Mouse (Mus musculus) stomach, postnatal 0 days (tissue): ENCODE data around the gene Rtraf. TPM values are rescaled to one million over a fixed set of nuclear protein-coding genes. Genes with fewer than 3 reads are reported as not detected.

Source experiments
- ATAC-seq: fragments of 200-750 bp; cut with Nextera tagmentation; 2 replicates; pipeline ENCODE4 v1.8.0; 2017; ENCODE audit not compliant: low FRiP score, low TSS enrichment
- DNase-seq: peaks from one replicate; pipeline ENCODE4 v3.0.0-alpha.2; 2016; ENCODE audit warnings: low spot score
- H3K27ac ChIP-seq: fragments of 300-500 bp; sonication (generic); replicated peaks from 2 replicates; pipeline ENCODE4 v1.5.1; 2014; ENCODE audit warnings: mild to moderate bottlenecking, control low read depth
- H3K27me3 ChIP-seq: fragments of 300-500 bp; sonication (generic); 2 replicates; pipeline ENCODE4 v1.6.1; 2014; ENCODE audit warnings: low read length; ENCODE audit not compliant: control insufficient read depth, insufficient read depth
- H3K36me3 ChIP-seq: fragments of 300-500 bp; sonication (generic); 2 replicates; pipeline ENCODE4 v1.6.1; 2014; ENCODE audit warnings: low read length, mixed read lengths; ENCODE audit not compliant: control insufficient read depth, insufficient read depth
- H3K4me1 ChIP-seq: fragments of 300-500 bp; sonication (generic); replicated peaks from 2 replicates; pipeline ENCODE4 v1.6.1; 2014; ENCODE audit warnings: antibody characterized with exemption; ENCODE audit not compliant: control insufficient read depth, insufficient read depth
- H3K4me2 ChIP-seq: fragments of 300-500 bp; sonication (generic); replicated peaks from 2 replicates; pipeline ENCODE4 v1.6.1; 2014; ENCODE audit warnings: low read depth, mild to moderate bottlenecking, control low read depth, moderate library complexity
- H3K4me3 ChIP-seq: fragments of 300-500 bp; sonication (generic); 2 replicates; pipeline ENCODE4 v1.5.1; 2014; ENCODE audit warnings: low read depth, low read length, control low read depth
- H3K9ac ChIP-seq: fragments of 300-500 bp; sonication (generic); 2 replicates; pipeline ENCODE4 v1.6.1; 2014; ENCODE audit warnings: mild to moderate bottlenecking, low read length, control low read depth, mixed read lengths
- H3K9me3 ChIP-seq: fragments of 300-500 bp; sonication (generic); 2 replicates; pipeline ENCODE4 v1.6.1; 2016; ENCODE audit warnings: low read length; ENCODE audit not compliant: control insufficient read depth
- CTCF ChIP-seq: IDR thresholded peaks from 2 replicates; pipeline ENCODE4 v1.5.1; 2016; ENCODE audit warnings: antibody characterized with exemption, low read depth, mild to moderate bottlenecking, moderate library complexity
- EP300 ChIP-seq: optimal IDR thresholded peaks from 2 replicates; pipeline ENCODE3; 2016; ENCODE audit warnings: antibody characterized with exemption
- WGBS: fragments of 180-500 bp; shearing (Covaris S2); extraction: QIAGEN DNeasy Blood & Tissue Kit; methylation state at CpG from one replicate; pipeline ENCODE4 v1.1.7; 2014; 5-methylcytosine and 5-hydroxymethylcytosine counted together
- polyA plus RNA-seq: library from polyadenylated mRNA; unstranded; fragments of >200 nt; fragmentation: Nextera tagmentation; extraction: Ambion mirVana; gene quantifications from 2 replicates; pipeline ENCODE4 v1.2.1, GENCODE M21; 2015

Rtraf gene
- polyA plus RNA-seq, 1 experiment from 2014 or later, result 157 TPM

GRCm38 (mm10) chr14:19766380-19766649, 57.3 kb downstream of the Rtraf start:
- Histone ChIP-seq H3K9me3 (no peaks in the 10 kb centered on the region), H3K36me3 (no peaks in the 10 kb centered on the region), H3K27me3 (no peaks in the 10 kb centered on the region), H3K4me3 (no peak overlapping the region), H3K9ac (no peak overlapping the region), H3K4me1 (no peaks in the 10 kb centered on the region), H3K27ac (no peak overlapping the region), H3K4me2 (no peak overlapping the region)
- ATAC-seq (peak; percentile 32; the same call in 1 of the 2 replicates), DNase-seq (no peak)
- WGBS, result 27% methylated on average over 1 of the region's 1 CpGs
- TF ChIP-seq EP300, result no peak
- TF ChIP-seq CTCF, result no peak

- Histone ChIP-seq H3K27ac (no peak overlapping the region), H3K9me3 (no peaks in the 10 kb centered on the region), H3K4me2 (no peak overlapping the region), H3K9ac (no peak overlapping the region), H3K36me3 (no peaks in the 10 kb centered on the region), H3K4me3 (no peak overlapping the region), H3K27me3 (no peaks in the 10 kb centered on the region), H3K4me1 (no peaks in the 10 kb centered on the region)
- no peak; the same call in 1 of the 2 replicates for ATAC-seq
- WGBS, result 59% methylated on average over 9 of the region's 9 CpGs
- no peak for DNase-seq
- TF ChIP-seq CTCF, result no peak
- no peak for TF ChIP-seq EP300
Measured at GRCm38 (mm10) chr14:19765539-19766379, 57.9 kb downstream of the Rtraf start.

- no peak overlapping the region for H3K9ac ChIP-seq
- DNase-seq (no peak), ATAC-seq (no peak)
- no peaks in the 10 kb centered on the region for H3K27me3 ChIP-seq
- H3K27ac ChIP-seq, result no peak overlapping the region
- H3K9me3 ChIP-seq, result no peaks in the 10 kb centered on the region
- no peak overlapping the region for H3K4me2 ChIP-seq
- no peaks in the 10 kb centered on the region for H3K36me3 ChIP-seq
- no peaks in the 10 kb centered on the region for H3K4me1 ChIP-seq
- TF ChIP-seq CTCF (no peak), EP300 (no peak)
- WGBS, result 70% methylated on average over 8 of the region's 8 CpGs
- no peak overlapping the region for H3K4me3 ChIP-seq
Measured at GRCm38 (mm10) chr14:19764331-19764730, 59.3 kb downstream of the Rtraf start.

- Histone ChIP-seq H3K4me2 (no peak overlapping the region), H3K9me3 (no peaks in the 10 kb centered on the region), H3K4me3 (no peak overlapping the region), H3K27ac (no peak overlapping the region), H3K36me3 (no peaks in the 10 kb centered on the region), H3K4me1 (no peaks in the 10 kb centered on the region), H3K27me3 (no peaks in the 10 kb centered on the region), H3K9ac (no peak overlapping the region)
- ATAC-seq (no peak), DNase-seq (no peak)
- TF ChIP-seq EP300 (no peak), CTCF (no peak)
- WGBS, result 44% methylated on average over 8 of the region's 8 CpGs
Measured at GRCm38 (mm10) chr14:19763527-19763926, 60.1 kb downstream of the Rtraf start.

GRCm38 (mm10) chr14:19762014-19762413, 61.6 kb downstream of the Rtraf start:
- TF ChIP-seq CTCF (no peak), EP300 (no peak)
- Histone ChIP-seq H3K36me3 (no peaks in the 10 kb centered on the region), H3K9me3 (no peaks in the 10 kb centered on the region), H3K4me3 (no peak overlapping the region), H3K27ac (no peak overlapping the region), H3K27me3 (no peaks in the 10 kb centered on the region), H3K4me2 (no peak overlapping the region), H3K4me1 (no peaks in the 10 kb centered on the region), H3K9ac (no peak overlapping the region)
- WGBS, result 45% methylated on average over 4 of the region's 4 CpGs
- no peak for DNase-seq
- ATAC-seq, result no peak

Other genes starting within 250 kb of the Rtraf start
- 0.63 and 0.94 TPM in 2 replicates for gene Gm2237, start 238.7 kb downstream of the Rtraf start, polyA plus RNA-seq
- not detected in 2 replicates for gene Gm5458, start 221.2 kb downstream of the Rtraf start, polyA plus RNA-seq
- 13.5 and 16.4 TPM in 2 replicates for gene Nid2, start 72.6 kb downstream of the Rtraf start, polyA plus RNA-seq
- 17.1 and 17.7 TPM in 2 replicates for gene Gng2, start 153.8 kb upstream of the Rtraf start, polyA plus RNA-seq